Mouse (Mus musculus): ENCODE measurements around the gene Cenpx. TPM values are rescaled to one million over a fixed set of nuclear protein-coding genes. Genes with fewer than 3 reads are reported as not detected.

The Cenpx gene
- total RNA-seq, 2 experiments from 2014 or later, result 22.1 to 32.3 TPM

DNA sequence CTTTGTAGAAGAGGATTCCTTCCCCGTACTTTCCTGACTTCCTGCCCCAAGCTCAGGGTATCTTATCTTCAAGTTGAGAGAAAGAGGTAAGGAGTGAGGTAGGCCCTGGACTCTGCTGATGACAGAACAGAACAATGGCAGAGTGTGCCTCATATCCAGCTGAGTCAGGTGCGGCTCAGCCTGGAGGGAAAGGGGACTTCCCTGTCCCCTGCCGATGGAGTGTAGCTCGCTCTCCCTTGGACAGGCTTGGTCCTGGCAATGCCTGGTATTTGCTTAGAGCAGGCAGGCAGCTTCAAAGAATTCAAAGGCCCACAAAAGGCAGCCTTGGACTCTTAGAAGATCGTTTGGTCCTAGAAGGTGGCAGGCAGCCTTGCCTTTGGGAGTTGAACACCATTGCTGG lies 7.4 kb downstream of the Cenpx start:
- TF ChIP-seq CTCF (IDR thresholded peaks at IDR 0.05), result no peak
- no peak overlapping the region for H3K27ac ChIP-seq
- no peak for DNase-seq
- intact Hi-C loops (cut with DNase I), result no loop called here
- no peak overlapping the region for H3K4me3 ChIP-seq

DNA sequence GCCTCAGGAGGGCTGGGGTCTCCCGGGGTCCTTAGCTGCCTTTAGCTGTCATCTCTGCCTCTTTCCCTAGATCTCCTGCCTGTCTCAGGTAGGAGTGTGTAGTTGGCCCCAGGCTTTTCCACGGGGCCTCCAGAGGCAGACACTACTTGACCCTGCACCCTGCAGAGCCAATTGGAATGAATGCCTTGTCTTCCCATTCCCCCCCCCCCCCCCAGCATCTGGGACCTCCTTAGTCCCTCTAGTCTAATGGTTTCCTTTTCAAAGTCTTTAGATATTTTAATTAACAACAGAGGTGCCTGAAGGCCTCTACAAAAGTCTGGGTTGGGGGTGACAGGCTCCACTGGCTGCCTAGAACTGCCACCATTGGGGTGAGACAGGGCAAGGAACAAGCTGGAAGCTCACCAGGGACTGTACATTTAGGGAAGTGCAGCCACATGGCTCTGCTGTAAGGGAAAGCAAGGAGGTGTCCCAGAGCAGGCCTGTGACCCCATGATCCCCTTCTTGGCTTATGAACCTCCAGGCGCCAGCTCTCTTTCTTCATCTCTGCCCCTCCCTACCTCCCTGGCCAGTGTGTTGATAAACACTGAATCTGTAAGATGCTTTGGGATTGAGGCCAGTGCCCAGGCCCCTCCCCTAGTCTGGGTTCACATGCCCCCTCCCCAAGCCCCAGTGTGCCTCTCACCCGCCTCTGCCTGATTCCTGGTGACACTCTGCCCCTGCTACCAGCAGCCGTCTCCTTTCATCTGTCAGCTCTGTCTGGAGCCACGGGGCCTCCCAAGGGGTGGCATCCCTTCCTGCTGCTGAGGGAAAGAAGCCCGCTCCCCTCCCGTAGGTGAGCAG lies 8.8 kb downstream of the Cenpx start:
- no peak for TF ChIP-seq CTCF (IDR thresholded peaks at IDR 0.05)
- H3K27ac ChIP-seq, result no peak overlapping the region
- intact Hi-C loops (cut with DNase I), result no loop called here
- DNase-seq, result no peak
- no peak overlapping the region for H3K4me3 ChIP-seq

GRCm38 (mm10) chr11:120703696-120704454 lies 9.7 kb downstream of the Cenpx start:
- Histone ChIP-seq H3K4me3 (no peak overlapping the region), H3K27ac (no peak overlapping the region)
- no peak for DNase-seq
- intact Hi-C loops (cut with DNase I), result no loop called here
- no peak for TF ChIP-seq CTCF (IDR thresholded peaks at IDR 0.05)

DNA sequence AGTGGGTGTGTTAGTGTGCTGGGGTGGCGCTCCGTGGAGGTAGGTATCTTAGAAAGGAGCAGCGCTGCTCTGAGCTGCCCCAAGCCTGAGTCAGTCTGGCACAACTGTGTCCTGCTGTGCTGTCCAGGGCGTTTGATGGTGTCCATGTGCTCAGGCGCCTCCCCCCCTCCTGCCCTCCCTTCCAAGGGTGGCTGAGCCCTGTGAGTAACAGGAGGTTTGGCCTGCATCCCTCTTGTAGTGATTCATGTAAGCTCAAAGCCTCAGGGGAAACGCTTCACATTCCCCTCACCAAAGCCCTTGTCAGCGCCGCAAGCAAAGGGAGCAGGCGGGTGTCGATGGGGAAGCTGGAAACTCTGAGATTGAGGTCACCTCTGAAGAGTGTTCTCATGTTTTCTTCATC lies 15.8 kb downstream of the Cenpx start:
- peak; percentile 24; the same call in 1 of the 2 replicates for TF ChIP-seq CTCF (IDR thresholded peaks at IDR 0.05)

GRCm38 (mm10) chr11:120696568-120696967 lies 17.0 kb downstream of the Cenpx start:
- no peak overlapping the region for H3K4me3 ChIP-seq
- no peak for DNase-seq
- TF ChIP-seq CTCF (IDR thresholded peaks at IDR 0.05), result peak; percentile 34
- intact Hi-C loops (cut with DNase I), result no loop called here
- 0 out of 2 replicates have a peak overlapping the region, but pooled peaks have one; percentile 2 for H3K27ac ChIP-seq

More for the DNA sequence above, 15.8 kb downstream of the Cenpx start:
- intact Hi-C loops (cut with DNase I), result no loop called here
- Histone ChIP-seq H3K4me3 (no peak overlapping the region), H3K27ac (peak overlapping the region; percentile 85)
- peak; percentile 84 for DNase-seq

DNA sequence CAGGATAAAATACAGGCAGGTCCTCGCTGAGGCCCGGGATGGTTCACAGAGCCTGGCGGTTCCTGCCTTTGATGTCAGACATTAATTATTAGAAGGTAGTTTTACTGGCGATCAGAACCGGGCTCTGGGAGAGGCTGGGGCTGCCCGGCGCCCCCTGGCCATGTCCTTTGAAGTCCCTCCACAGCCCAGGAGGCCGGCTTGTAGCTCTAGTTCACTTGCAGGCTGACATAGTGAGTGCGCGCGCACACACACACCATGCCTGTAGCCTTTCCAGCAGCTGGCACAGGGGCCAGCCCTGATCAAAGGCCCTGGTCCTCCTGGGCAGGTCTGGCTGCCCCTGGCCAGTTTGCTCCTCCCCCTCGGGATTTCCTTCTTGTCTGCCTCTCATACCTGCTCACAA lies 17.9 kb downstream of the Cenpx start:
- H3K27ac ChIP-seq, result no peak overlapping the region
- TF ChIP-seq CTCF (IDR thresholded peaks at IDR 0.05), result no peak
- no peak for DNase-seq
- intact Hi-C loops (cut with DNase I), result no loop called here
- H3K4me3 ChIP-seq, result no peak overlapping the region

- no peak overlapping the region for H3K27ac ChIP-seq
- no peak for TF ChIP-seq CTCF (IDR thresholded peaks at IDR 0.05)
- intact Hi-C loops (cut with DNase I), result no loop called here
- DNase-seq, result no peak
- H3K4me3 ChIP-seq, result no peak overlapping the region
Measured at GRCm38 (mm10) chr11:120695184-120695583, 18.4 kb downstream of the Cenpx start.

DNA sequence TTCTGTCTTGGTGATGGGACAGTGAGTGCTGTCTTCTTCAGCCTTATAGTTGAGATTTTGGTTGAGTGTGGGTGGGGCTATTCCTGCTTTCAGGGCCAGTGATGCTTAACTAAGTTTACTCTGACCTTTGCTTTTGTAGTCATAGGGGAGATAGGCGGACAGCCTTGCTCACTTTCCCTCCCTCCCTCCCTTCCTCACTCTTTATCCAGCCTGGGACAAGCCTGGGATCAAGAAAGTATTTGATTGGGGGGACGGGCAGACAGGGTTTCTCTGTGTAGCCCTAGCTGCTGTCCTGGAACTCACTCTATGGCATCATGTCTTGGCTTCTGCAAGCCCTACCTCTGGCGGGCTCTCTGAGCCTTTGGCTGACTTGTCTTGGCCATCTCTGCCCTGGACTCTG lies 20.1 kb downstream of the Cenpx start:
- TF ChIP-seq CTCF (IDR thresholded peaks at IDR 0.05), result no peak
- DNase-seq, result no peak
- intact Hi-C loops (cut with DNase I), result no loop called here
- no peak overlapping the region for H3K4me3 ChIP-seq
- H3K27ac ChIP-seq, result no peak overlapping the region

DNA sequence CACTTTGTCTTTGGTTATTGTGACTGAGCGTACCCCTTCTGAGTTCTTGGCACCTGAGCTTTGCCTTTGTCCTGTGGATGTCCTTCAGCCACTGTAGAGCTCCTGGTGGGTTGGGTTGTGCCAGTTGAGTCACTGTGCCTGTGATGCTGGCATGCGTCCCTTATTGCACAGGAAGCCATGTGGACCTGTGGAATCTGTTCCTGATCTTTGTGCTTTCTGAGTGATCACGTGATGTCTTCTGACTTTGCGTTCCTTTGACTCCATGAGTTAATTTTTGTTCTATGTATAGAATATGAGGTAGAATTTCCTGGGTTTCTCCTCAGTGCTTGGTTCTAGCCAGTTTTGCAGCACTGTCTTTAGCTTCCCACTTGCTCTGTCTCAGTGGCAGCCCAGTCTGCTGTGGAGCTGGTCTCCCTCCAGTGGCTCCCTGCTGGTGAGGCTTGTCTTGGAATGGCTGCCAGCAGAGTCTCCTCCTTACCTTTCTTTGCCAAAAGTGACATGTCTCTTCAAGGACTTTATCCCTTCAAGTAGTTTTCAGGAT lies 21.0 kb downstream of the Cenpx start:
- peak; percentile 2; the same call in 1 of the 2 replicates for TF ChIP-seq CTCF (IDR thresholded peaks at IDR 0.05)
- Histone ChIP-seq H3K27ac (peak overlapping the region; percentile 35), H3K4me3 (no peak overlapping the region)
- intact Hi-C loops (cut with DNase I), result no loop called here
- peak; percentile 53 for DNase-seq

DNA sequence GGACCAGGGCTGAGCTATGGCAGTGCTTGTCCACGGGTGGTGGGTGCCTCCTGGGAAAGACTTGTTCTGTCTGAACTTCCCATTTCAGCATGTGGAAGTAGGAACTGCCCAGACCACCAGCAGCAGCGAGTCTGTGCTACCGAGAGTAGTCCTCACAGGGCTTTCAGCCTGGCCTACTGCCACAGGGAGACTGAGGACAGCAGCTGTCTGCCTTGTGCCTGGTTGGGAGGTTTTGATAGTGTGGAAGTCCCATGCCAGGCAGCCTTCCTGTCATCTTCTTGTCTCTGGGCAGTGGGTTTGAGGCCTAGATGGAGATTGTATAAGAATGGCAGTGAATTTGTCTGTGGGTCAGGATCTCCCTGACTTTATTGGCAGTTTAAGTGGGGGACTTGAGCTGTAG lies 24.2 kb downstream of the Cenpx start:
- DNase-seq, result peak; percentile 20
- intact Hi-C loops (cut with DNase I), result no loop called here
- no peak for TF ChIP-seq CTCF (IDR thresholded peaks at IDR 0.05)
- Histone ChIP-seq H3K27ac (no peak overlapping the region), H3K4me3 (no peak overlapping the region)

DNA sequence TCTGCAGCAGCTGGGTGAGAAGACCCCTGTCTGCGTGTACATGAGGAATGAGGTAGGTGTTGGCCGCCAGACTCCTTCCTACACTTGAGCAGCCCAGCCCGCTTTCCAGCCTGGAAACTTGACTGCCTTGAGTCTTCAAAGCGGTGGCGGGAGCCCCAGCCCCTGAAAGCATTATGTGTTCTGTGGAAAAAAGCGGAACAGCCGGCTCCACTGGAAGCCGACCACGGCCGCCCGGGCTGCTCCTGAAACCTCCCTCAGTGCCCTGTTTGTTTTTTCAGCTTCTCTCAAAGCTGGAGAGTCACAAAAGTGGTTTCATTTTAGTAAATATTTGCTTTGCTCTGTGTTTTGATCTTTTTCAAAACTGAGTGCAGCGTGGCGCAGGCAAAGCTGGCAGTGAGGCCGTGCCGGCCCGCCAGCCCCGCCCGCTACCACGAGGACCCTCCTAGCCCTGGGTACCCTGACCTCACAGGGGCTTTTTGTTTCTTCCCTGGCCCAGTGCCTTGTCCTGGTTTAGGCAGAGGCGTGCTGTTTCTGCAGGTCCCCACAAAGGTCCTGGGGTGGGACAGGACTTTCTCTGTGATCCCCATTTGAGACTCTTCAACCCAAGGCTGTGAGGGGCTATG lies 26.8 kb downstream of the Cenpx start:
- Histone ChIP-seq H3K4me3 (no peak overlapping the region), H3K27ac (no peak overlapping the region)
- TF ChIP-seq CTCF (IDR thresholded peaks at IDR 0.05), result no peak
- DNase-seq, result peak; percentile 14
- intact Hi-C loops (cut with DNase I), result loop anchor here (2.0 kb wide), 1 partner anchor 22 kb away; no protein-coding TSS in a partner anchor

DNA sequence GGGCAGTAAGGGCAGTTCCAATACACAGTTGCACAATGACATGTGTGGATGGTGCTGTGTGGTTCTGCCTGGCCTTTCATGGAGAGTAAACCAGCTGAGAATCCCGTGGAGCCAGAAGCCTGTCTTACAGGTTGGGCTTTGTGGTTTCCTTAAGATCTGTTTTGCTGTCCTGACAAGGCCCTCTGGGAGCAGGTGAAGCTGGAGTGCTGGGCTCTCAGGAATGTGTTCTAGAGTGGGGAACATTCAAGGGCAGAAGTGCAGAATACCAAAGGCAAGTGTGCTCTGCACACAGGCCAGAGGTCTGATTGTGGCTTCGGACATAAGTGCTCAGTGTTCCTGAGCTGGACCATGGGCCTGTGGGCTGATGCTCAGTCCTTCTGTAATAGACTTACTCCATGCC lies 28.9 kb downstream of the Cenpx start:
- intact Hi-C loops (cut with DNase I), result no loop called here
- Histone ChIP-seq H3K27ac (peak overlapping the region; percentile 72), H3K4me3 (no peak overlapping the region)
- no peak for TF ChIP-seq CTCF (IDR thresholded peaks at IDR 0.05)
- no peak for DNase-seq
